Mouse (Mus musculus) urinary bladder, adult 2 months (tissue): Measurements from ENCODE around the gene Ssc4d. TPM values are rescaled to one million over a fixed set of nuclear protein-coding genes. Genes with fewer than 3 reads are reported as not detected.

ENCODE experiments used
- DNase-seq: peaks from one replicate; pipeline ENCODE4 v3.0.0; 2022; ENCODE audit warnings: low spot score
- polyA plus RNA-seq: library from polyadenylated mRNA; depleted of rRNA; stranded (reverse); fragments of >200 nt; gene quantifications from 2 replicates; pipeline ENCODE4 v1.2.3, GENCODE M21; 2012

The Ssc4d gene
- polyA plus RNA-seq, 1 experiment: 4.2 TPM

DNA sequence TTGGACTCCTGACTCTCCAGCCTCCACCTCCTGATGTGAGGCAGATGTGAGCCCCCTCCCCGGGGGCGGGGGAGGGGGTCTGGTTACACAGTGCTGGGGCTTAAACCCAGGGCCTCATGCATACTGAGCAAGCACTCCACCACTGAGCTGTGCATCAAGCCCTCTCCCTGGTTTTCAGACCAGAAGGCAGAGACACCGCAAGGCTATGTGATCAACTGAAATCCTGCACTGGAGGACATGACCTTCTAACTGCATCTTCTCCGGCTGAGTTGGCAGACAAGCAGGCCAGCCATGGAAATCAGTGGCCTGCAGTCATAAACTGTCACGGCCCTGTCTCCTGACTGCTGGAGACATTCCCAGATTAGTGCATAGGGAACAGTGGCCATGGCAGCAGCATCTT is 33.7 kb downstream of the Ssc4d start:
- DNase-seq: no peak

DNA sequence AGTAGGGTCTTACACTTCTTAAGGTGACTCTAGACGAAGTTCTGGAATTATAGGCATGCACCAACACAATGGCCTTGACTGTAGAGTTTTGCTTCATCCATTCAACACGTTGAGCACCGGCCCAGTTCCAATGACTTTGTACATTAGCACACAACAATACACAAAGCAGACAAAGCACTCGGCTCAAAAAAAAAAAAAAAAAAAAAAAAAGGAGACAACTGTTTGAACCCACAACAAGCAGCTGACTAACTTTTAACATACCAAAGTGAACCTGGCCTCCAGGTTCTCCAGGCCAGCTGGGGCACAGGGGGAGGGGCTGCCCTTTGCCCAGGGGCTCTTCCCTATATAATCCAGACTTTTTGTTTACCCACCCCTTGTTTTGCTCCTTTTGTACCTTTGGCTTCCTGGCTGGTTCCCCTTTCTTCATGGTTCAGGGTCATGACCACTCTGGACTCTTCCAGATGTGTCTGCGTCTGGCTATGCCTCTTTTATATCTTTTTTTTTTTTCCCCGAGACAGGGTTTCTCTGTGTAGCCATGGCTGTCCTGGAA is 38.6 kb downstream of the Ssc4d start:
- DNase-seq: no peak

DNA sequence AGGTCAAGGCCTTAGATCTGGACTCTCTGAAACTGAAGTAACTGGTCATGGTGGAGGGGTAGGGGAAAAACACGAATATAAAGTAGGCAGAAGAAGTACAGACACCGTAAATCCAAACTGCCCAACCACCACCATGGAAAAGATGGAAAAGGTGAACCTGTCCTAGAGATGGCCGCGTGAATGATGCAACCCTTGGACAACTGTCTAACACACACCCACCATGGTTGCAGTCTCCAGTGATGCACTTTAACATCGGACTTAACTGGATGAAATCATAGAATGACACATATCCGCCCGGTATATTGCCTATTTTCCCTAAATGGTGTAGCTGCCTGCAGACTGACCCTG is 39.2 kb downstream of the Ssc4d start:
- no peak for DNase-seq

GRCm38 (mm10) chr5:135934481-135935175 is 39.7 kb downstream of the Ssc4d start, which contains the start of gene Ywhag:
Gene Ywhag, minus strand, starts transcription at chr5:135934616.
- DNase-seq: peak; percentile 99

DNA sequence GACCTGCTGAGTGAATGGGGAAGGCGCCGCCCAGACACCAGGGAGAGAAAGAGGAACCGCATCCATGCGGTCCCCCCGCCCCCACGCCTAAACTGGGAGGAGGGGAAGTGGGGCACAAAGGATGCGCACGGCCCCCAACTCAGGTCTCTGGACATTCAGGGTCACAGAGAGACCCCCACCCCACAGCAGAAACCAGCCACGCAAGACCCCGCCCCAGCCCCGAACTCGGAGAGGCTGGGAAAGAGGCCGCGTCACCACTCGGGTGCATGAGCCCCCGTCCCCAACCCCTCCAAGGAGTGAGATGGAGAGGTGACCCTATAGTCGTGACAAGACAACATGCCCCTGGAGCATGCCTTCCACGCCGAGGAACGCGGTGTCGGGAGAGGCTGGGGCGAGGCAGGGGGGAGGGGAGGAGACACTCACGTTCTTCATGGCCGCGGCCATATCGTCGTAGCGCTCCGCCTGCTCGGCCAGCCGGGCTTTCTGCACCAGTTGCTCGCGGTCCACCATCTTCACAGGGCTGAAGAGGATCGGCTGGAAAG is 40.4 kb downstream of the Ssc4d start:
- no peak for DNase-seq

DNA sequence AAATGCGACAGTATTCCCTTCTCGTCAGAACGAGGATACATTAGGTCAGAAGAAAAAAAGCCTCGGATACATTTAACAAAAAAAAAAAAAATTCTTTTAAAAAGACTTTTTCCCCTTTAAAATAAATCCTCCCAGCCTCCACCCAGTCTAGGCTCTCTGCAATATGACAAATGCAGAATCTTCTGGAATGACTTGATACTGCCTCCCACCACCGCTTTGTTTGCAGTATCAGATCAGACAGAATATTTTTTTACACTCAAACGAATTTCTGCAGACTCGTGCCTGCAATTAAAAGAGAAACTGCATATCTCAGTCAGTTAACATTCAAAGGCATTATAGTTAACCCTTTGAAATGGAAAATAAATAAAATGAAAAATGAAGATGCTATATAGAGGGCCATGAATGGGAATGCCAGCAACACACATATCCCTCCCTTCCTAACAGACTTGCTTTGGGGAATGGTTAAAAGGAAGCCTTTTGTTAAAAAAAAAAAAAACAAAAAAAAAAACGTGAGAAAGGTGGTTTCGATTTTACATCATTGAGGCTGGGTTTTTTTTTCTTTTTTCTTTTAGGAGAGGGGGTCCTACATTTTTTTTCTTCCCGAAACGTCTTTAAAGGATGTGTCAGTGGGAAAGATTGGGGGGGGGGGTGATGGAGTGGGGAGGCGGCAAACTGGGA is 41.0 kb downstream of the Ssc4d start:
- no peak for DNase-seq

- DNase-seq: no peak
Measured at GRCm38 (mm10) chr5:135932359-135932758, 42.0 kb downstream of the Ssc4d start.

DNA sequence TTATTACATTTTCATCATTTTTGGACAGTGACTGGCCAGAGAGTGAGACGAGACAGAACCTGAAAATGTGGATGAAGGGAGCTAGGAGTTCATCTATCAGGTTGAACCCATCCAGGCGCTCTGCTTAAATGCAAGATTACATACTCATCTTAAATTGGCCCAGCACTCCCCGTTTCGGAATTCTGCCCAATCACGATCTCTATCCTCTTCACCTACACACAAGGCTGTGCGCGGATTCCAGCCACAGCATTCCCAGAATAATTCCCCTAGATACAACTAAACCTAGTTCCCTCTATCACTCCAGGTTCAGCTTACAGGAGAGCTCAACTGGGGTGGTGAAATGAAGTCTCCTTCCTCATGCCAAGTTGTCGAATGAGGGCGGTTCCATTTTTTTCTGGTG is 42.8 kb downstream of the Ssc4d start:
- DNase-seq: no peak

GRCm38 (mm10) chr5:135929685-135930424 is 44.5 kb downstream of the Ssc4d start:
- DNase-seq: no peak

GRCm38 (mm10) chr5:135923901-135924300 is 50.4 kb downstream of the Ssc4d start:
- DNase-seq: no peak

GRCm38 (mm10) chr5:135919902-135920301 is 54.4 kb downstream of the Ssc4d start:
- DNase-seq: no peak

GRCm38 (mm10) chr5:135918593-135918992 is 55.7 kb downstream of the Ssc4d start:
- no peak for DNase-seq

GRCm38 (mm10) chr5:135918059-135918437 is 56.3 kb downstream of the Ssc4d start:
- no peak for DNase-seq

DNA sequence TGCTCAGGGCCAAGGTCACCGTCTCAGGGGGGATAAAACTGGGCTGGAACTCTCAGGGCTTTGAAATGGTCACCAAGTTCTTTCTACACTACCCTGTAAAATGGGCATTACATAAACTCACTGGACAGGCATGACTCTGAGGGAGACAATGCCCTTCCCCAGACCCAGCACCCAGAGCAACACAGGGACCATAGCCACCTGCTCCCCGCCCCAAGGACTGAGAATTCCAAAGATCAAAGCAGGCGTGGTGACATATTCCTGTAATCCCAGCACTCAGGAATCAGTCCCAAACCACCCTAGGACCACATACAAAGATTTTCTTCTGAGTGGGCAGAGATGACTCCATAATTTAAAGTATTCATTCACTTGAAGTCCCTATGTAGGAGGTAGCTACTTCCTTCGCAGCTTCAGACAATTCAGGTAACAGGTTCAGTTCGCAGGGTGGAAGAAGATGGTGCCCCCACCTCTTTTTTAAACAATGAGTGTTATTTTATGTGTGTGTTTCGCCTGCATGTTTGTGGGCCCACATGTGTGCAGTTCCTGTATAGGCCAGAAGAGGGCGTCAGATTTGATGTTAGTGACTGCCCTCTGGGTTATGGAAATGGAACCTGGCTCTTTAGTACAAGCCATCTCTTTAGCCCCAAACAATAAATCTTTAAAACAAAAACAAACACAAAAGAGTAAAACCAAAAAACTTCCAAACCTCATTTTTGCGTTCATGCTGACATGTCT is 56.8 kb downstream of the Ssc4d start:
- DNase-seq: no peak

- DNase-seq: no peak
Measured at GRCm38 (mm10) chr5:135916601-135917000, 57.7 kb downstream of the Ssc4d start.

- DNase-seq: no peak
Measured at GRCm38 (mm10) chr5:135916051-135916565, 58.2 kb downstream of the Ssc4d start.

DNA sequence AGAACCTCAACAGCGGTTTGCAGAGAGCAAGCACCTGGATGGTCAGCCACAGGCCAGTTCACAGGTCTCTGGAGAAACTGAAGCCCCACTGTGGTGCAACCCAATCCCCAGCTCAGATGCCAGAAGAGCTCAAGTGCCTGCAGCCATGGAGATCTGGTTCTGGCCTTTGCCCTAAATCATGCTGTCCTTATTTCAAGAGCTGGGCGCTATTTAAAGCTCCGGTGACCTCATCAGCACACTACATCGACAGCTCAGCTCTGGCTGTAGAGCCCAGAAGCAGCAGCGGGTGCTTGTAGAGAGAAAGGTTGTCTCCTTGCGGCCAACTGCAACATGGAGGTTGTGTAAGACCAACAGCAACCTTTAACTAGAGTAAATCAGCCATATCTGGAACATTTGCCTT is 60.2 kb downstream of the Ssc4d start:
- no peak for DNase-seq

GRCm38 (mm10) chr5:135913201-135913600 is 61.1 kb downstream of the Ssc4d start:
- DNase-seq: no peak

GRCm38 (mm10) chr5:135911633-135912220 is 62.6 kb downstream of the Ssc4d start:
- no peak for DNase-seq

GRCm38 (mm10) chr5:135910813-135911212 is 63.5 kb downstream of the Ssc4d start:
- DNase-seq: no peak
